Mouse (Mus musculus) C2C12 (cell line): ENCODE data around the gene Slc22a5. TPM values are rescaled to one million over a fixed set of nuclear protein-coding genes. Genes with fewer than 3 reads are reported as not detected.
"Not testable (repeated sequence)": the region's sequence is repeated elsewhere in the genome, so short reads cannot be mapped to it uniquely, and the experiment has no call there.

Experiments used
- H3K27me3 ChIP-seq: one replicate; pipeline ENCODE4 v1.6.1; 2011; ENCODE audit not compliant: control insufficient read depth, insufficient read depth, insufficient read length
- H3K36me3 ChIP-seq: one replicate; pipeline ENCODE4 v1.6.1; 2011; ENCODE audit not compliant: control insufficient read depth, insufficient read depth
- H3K4me3 ChIP-seq: one replicate; pipeline ENCODE4 v1.5.1; 2011; ENCODE audit warnings: mild to moderate bottlenecking, control low read depth; ENCODE audit not compliant: poor library complexity, insufficient read depth, severe bottlenecking
- H3K79me2 ChIP-seq: one replicate; pipeline ENCODE4 v1.6.1; 2011; ENCODE audit not compliant: control insufficient read depth, insufficient read depth
- H3K79me3 ChIP-seq: one replicate; pipeline ENCODE4 v1.6.1; 2011; ENCODE audit warnings: low read depth, control low read depth
- H3ac ChIP-seq: one replicate; pipeline ENCODE3; 2011; ENCODE audit warnings: low read depth; ENCODE audit not compliant: control insufficient read depth, insufficient read length
- CEBPB ChIP-seq: IDR thresholded peaks from one replicate; pipeline ENCODE4 v1.6.1; 2011; ENCODE audit warnings: low read depth, mild to moderate bottlenecking, control low read depth, moderate library complexity
- CTCF ChIP-seq: IDR thresholded peaks from one replicate; pipeline ENCODE4 v1.5.1; 2011; ENCODE audit not compliant: control insufficient read depth, insufficient read depth, insufficient read length
- FOSL1 ChIP-seq: IDR thresholded peaks from one replicate; pipeline ENCODE4 v1.8.0; 2011; ENCODE audit warnings: mild to moderate bottlenecking, low read length; ENCODE audit not compliant: poor library complexity, insufficient read depth, severe bottlenecking
- MAX ChIP-seq: IDR thresholded peaks from one replicate; pipeline ENCODE4 v1.6.1; 2011; ENCODE audit warnings: mild to moderate bottlenecking, control low read depth
- MYOD1 ChIP-seq: IDR thresholded peaks from one replicate; pipeline ENCODE4 v1.6.1; 2011; ENCODE audit warnings: low read depth; ENCODE audit not compliant: control insufficient read depth, insufficient read length
- MYOG ChIP-seq: IDR thresholded peaks from one replicate; pipeline ENCODE4 v1.6.1; 2011; ENCODE audit not compliant: control insufficient read depth, insufficient read length; ENCODE audit errors: extremely low read depth
- USF1 ChIP-seq: IDR thresholded peaks from one replicate; pipeline ENCODE4 v1.6.1; 2011; ENCODE audit warnings: low read depth, mild to moderate bottlenecking, control low read depth, moderate library complexity
- polyA plus RNA-seq: library from polyadenylated mRNA; unstranded; fragments of >200 nt; fragmentation: generic; extraction: Trizol; gene quantifications from one replicate; pipeline ENCODE4 v1.2.1, GENCODE M21; 2012; ENCODE audit warnings: missing spikeins

Slc22a5 gene
- polyA plus RNA-seq, 1 experiment: 2.9 TPM

DNA sequence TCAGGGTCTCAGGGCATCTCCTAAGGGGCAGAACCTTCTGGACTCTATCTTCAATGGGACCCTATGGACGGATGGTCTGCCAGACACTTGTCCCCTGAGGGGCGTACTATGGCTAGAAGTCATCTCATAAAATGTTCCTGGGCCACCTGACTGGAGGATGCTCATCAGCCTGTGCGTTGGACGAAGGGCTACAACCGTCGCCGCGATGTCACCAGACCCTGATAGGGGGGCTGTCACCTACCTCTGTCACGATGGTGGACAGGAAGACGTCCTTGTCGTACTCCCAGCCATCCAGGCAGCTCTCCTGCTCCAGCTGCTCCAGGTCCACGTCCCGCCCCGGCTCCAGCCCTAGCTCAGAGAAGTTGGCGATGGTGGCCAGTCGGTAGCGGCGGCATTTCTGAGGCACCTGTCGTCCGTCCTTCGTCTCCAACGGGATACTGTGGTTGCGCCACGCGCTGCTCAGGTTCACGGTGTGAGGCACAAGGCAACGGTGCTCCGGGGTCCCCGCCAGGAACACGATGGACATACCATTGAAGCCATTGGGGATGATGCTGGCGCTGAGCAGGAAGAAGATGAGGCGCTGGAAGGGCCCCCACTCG lies 455 bp downstream of the Slc22a5 start:
- Histone ChIP-seq H3K79me2 (no peaks in the 10 kb centered on the region), H3K79me3 (no peaks in the 10 kb centered on the region), H3ac (peak overlapping the region; percentile 77), H3K4me3 (peak overlapping the region; percentile 49), H3K27me3 (no peaks in the 10 kb centered on the region), H3K36me3 (no peaks in the 10 kb centered on the region)
- TF ChIP-seq USF1 (no peak), CTCF (no peak), MAX (no peak), MYOG (no peak), MYOD1 (no peak), CEBPB (no peak), FOSL1 (no peak)

DNA sequence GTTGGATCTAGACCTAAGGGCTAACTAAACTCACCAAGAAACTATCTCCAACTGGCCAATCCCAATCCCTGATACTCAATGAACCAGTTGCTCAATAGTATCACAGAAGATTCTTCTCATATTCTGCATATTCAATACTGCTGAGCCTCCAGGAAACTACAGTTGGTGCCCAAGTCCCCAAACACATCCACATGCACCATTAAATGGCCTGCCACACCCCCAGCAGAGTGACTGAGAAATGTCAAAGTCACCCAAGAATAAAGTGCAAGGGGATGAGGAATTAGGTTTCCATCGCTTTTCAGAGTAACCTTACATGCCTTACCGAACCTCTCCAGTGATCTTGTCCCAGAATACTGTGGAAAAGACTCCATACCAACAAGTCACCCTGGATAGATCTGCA lies 1.2 kb downstream of the Slc22a5 start:
- TF ChIP-seq MYOG (no peak), USF1 (no peak), MAX (no peak), FOSL1 (no peak), CEBPB (no peak), CTCF (no peak), MYOD1 (no peak)
- H3K79me3 ChIP-seq: no peaks in the 10 kb centered on the region

DNA sequence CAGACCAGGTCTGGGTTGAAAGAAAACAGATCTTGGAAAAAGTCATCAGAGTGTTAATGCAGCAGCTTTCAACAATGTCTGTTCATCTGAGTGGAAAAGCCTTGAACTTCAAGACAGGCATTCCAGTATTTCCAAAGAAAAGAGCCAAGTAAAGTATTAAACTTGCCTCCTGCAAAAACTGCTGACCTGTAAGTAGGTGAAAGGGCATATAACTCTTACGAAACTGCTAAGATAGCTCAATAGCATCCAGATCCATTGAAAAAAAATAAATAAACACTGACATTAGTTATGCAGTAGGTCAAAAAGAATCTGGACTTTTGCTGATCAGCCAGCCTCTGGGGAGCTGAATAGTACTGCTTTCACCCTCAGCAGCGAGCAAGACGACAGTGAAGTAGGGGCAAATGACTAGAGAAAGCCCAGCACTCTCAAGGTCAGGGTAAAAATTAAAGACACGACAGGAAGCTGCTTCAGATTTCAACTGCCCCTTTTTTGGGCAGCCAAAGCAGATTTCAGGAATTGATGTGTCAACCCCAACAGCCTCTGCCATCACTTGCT lies 2.3 kb downstream of the Slc22a5 start:
- Histone ChIP-seq H3K4me3 (no peak overlapping the region), H3K79me3 (no peaks in the 10 kb centered on the region), H3K36me3 (no peaks in the 10 kb centered on the region), H3K79me2 (no peaks in the 10 kb centered on the region), H3ac (no peak overlapping the region), H3K27me3 (no peaks in the 10 kb centered on the region)
- TF ChIP-seq FOSL1: no peak
- no peak for TF ChIP-seq CTCF
- TF ChIP-seq CEBPB: no peak
- TF ChIP-seq MYOD1: no peak
- no peak for TF ChIP-seq MAX
- TF ChIP-seq USF1: no peak
- TF ChIP-seq MYOG: no peak

More for the DNA sequence above, 1.2 kb downstream of the Slc22a5 start:
- H3K4me3 ChIP-seq: no peak overlapping the region
- no peaks in the 10 kb centered on the region for H3K36me3 ChIP-seq
- no peaks in the 10 kb centered on the region for H3K27me3 ChIP-seq
- no peaks in the 10 kb centered on the region for H3K79me2 ChIP-seq
- no peak overlapping the region for H3ac ChIP-seq

DNA sequence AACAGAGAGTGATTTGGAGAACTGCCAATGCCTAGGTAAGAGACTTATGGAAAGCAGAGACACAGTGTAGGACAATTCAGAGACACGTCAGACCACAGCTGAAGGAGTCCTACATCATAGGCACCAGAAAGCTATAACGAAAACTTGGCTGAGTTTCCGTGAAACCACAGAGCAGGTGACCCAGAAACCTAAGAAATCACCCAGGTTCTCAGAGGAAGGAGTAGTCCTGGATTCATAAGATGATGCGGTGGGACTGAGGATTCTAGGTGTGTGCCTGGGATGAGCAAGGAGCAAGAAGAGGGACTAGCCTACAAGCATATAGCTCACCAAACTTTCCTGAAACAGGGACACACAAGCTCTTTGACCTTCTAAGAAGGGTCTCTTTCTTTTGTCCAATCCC lies 3.2 kb downstream of the Slc22a5 start:
- Histone ChIP-seq H3K27me3 (no peaks in the 10 kb centered on the region), H3ac (no peak overlapping the region), H3K79me2 (no peaks in the 10 kb centered on the region), H3K79me3 (no peaks in the 10 kb centered on the region), H3K4me3 (no peak overlapping the region), H3K36me3 (no peaks in the 10 kb centered on the region)
- TF ChIP-seq CTCF (no peak), CEBPB (no peak), FOSL1 (no peak), USF1 (no peak), MYOG (no peak), MYOD1 (no peak), MAX (no peak)

DNA sequence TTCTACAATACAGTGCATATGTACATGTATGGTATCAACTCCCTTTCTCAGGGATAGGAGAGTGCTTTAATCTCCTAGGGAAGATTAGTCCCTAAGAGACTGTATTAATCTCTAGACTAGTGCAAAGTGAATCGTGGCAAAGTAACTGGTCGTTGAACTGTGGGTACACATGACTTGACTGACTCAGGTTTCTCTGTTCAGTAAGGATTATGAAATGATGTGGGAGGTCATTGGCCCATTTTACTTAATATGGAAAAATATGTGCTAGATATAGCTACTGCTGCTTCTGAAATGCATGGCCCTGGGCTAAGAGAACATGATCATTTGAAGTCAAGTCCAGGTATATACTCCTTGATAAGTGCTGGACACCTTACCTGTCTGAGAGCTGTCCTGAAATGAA lies 8.2 kb downstream of the Slc22a5 start:
- Histone ChIP-seq H3K27me3 (no peaks in the 10 kb centered on the region), H3K79me3 (no peaks in the 10 kb centered on the region), H3K4me3 (no peak overlapping the region), H3K79me2 (no peaks in the 10 kb centered on the region), H3ac (no peak overlapping the region), H3K36me3 (no peaks in the 10 kb centered on the region)
- no peak for TF ChIP-seq CEBPB
- no peak for TF ChIP-seq MYOG
- TF ChIP-seq MAX: no peak
- TF ChIP-seq FOSL1: no peak
- TF ChIP-seq CTCF: no peak
- TF ChIP-seq MYOD1: no peak

DNA sequence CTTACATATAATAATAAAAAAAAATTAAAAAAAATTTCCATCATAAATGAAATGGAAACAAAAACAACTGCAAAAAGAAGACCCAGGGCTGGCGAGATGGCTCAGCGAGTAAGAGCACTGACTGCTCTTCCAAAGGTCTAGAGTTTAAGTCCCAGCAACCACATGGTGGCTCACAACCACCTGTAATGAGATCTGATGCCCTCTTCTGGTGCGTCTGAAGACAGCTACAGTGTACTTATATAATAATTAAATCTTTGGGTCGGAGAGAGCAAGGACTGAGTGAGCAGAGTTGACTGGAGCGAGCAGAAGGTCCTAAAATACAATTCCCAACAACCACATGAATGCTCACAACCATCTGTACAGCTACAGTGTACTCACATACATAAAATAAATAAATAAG lies 13.4 kb downstream of the Slc22a5 start:
- not testable (repeated sequence) for H3K79me3 ChIP-seq, H3K4me3 ChIP-seq, H3K36me3 ChIP-seq, H3K27me3 ChIP-seq, H3ac ChIP-seq, H3K79me2 ChIP-seq
